Mouse (Mus musculus) heart, embryonic 14.5 days (tissue): ENCODE measurements around the gene Cfap100. TPM values are rescaled to one million over a fixed set of nuclear protein-coding genes. Genes with fewer than 3 reads are reported as not detected.

Experiments used
- ATAC-seq: fragments of 200-750 bp; cut with Nextera tagmentation; 2 replicates; pipeline ENCODE4 v1.8.0; 2017; ENCODE audit warnings: low read depth, moderate TSS enrichment; ENCODE audit not compliant: insufficient number of reproducible peaks, insufficient read depth, low FRiP score
- H3K27ac ChIP-seq, 2 experiments: fragments of 200-500 bp in 1 of 2; fragments of 300-500 bp in 1 of 2; sonication (generic) in 1 of 2; replicated peaks in 1 of 2; 2 replicates each; pipeline ENCODE4 v1.5.1; 2012 to 2014; ENCODE audit warnings: low read depth in 2 of 2, low read length in 2 of 2, control low read depth in 1 of 2, mild to moderate bottlenecking in 1 of 2, mixed read lengths in 1 of 2; ENCODE audit not compliant: control insufficient read depth in 1 of 2, insufficient read depth in 1 of 2
- H3K27me3 ChIP-seq: fragments of 300-500 bp; sonication (generic); 2 replicates; pipeline ENCODE4 v1.6.1; 2014; ENCODE audit warnings: mild to moderate bottlenecking, low read length, control low read depth; ENCODE audit not compliant: control insufficient read depth, insufficient read depth
- H3K36me3 ChIP-seq: fragments of 300-500 bp; sonication (generic); 2 replicates; pipeline ENCODE4 v1.6.1; 2014; ENCODE audit warnings: mild to moderate bottlenecking, control low read depth, low read length, mixed read lengths; ENCODE audit not compliant: control insufficient read depth, insufficient read depth
- H3K4me1 ChIP-seq, 2 experiments: fragments of 200-500 bp in 1 of 2; fragments of 300-500 bp in 1 of 2; sonication (generic) in 1 of 2; 2 replicates each; pipeline ENCODE4 v1.6.1; 2012 to 2014; ENCODE audit warnings: low read length in 2 of 2, control low read depth in 1 of 2, mixed read lengths in 1 of 2; ENCODE audit not compliant: control insufficient read depth in 2 of 2, insufficient read depth in 2 of 2
- H3K4me2 ChIP-seq: fragments of 300-500 bp; sonication (generic); 2 replicates; pipeline ENCODE4 v1.6.1; 2014; ENCODE audit warnings: mild to moderate bottlenecking, low read length
- H3K4me3 ChIP-seq, 2 experiments: fragments of 200-500 bp in 1 of 2; fragments of 300-500 bp in 1 of 2; sonication (generic) in 1 of 2; 2 replicates each; pipeline ENCODE4 v1.5.1; 2012 to 2014; ENCODE audit warnings: low read length in 2 of 2, mild to moderate bottlenecking in 2 of 2, control low read depth in 1 of 2, low read depth in 1 of 2, moderate library complexity in 1 of 2; ENCODE audit not compliant: control insufficient read depth in 1 of 2, insufficient read depth in 1 of 2
- H3K9ac ChIP-seq: fragments of 300-500 bp; sonication (generic); 2 replicates; pipeline ENCODE4 v1.6.1; 2014; ENCODE audit warnings: mild to moderate bottlenecking, low read length
- H3K9me3 ChIP-seq: fragments of 300-500 bp; sonication (generic); 2 replicates; pipeline ENCODE4 v1.6.1; 2016; ENCODE audit warnings: low read length, control low read depth; ENCODE audit not compliant: control insufficient read depth
- WGBS: fragments of 180-500 bp; shearing (Covaris S2); extraction: QIAGEN DNeasy Blood & Tissue Kit; methylation state at CpG from one replicate; pipeline ENCODE4 v1.1.7; 2014; 5-methylcytosine and 5-hydroxymethylcytosine counted together
- polyA plus RNA-seq: library from polyadenylated mRNA; unstranded; fragments of >200 nt; fragmentation: Nextera tagmentation; extraction: Ambion mirVana; gene quantifications from 2 replicates; pipeline ENCODE4 v1.2.1, GENCODE M21; 2014

Cfap100 gene
- polyA plus RNA-seq, 1 experiment from 2014 or later = 0.30 TPM

- no peak overlapping the region for H3K9ac ChIP-seq
- ATAC-seq = no peak
- H3K9me3 ChIP-seq = 0 out of 2 replicates have a peak, but pooled peaks cover 4% of the 10 kb centered on the region
- no peaks in the 10 kb centered on the region for H3K36me3 ChIP-seq
- no peaks in the 10 kb centered on the region for H3K27me3 ChIP-seq
- no peak overlapping the region for H3K4me3 ChIP-seq
- no peak overlapping the region for H3K27ac ChIP-seq
- no peak overlapping the region for H3K4me2 ChIP-seq
- no peaks in the 10 kb centered on the region for H3K4me1 ChIP-seq
- WGBS = 75% methylated on average over 10 of the region's 10 CpGs
These were observed 7.8 kb upstream of the Cfap100 start for GRCm38 (mm10) chr6:90436192-90436907.

DNA sequence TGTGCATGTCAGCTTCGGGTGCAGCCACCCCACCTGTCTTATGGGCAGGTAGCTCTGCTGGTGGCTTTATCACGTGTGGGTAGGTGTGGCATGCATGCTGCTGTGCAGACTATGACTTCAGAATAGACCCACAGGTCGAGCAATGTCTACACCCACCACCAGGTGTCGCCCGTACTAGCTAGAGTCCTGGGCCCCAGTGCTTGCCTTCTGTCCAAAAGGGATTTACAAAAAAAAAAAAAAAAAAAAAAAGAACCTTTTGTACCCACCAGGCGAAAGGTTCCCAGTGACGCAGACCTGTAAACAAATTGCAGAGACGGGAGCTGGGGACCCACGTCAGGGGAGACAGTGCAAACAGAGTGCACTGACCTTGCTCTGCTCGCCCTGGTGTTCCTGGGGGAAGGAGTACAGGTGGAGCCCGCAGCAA lies 6.6 kb upstream of the Cfap100 start:
- H3K27me3 ChIP-seq = no peaks in the 10 kb centered on the region
- H3K4me3 ChIP-seq = no peak overlapping the region
- H3K4me2 ChIP-seq = no peak overlapping the region
- no peak overlapping the region for H3K27ac ChIP-seq
- WGBS = 20% methylated on average over 11 of the region's 11 CpGs
- no peaks in the 10 kb centered on the region for H3K36me3 ChIP-seq
- ATAC-seq = no peak
- no peak overlapping the region for H3K9ac ChIP-seq
- H3K9me3 ChIP-seq = 0 out of 2 replicates have a peak, but pooled peaks cover 4% of the 10 kb centered on the region
- H3K4me1 ChIP-seq = no peaks in the 10 kb centered on the region

GRCm38 (mm10) chr6:90434687-90435086 lies 6.1 kb upstream of the Cfap100 start:
- 74% methylated on average over 3 of the region's 3 CpGs for WGBS
- no peak overlapping the region for H3K27ac ChIP-seq
- 0 out of 2 replicates have a peak, but pooled peaks cover 4% of the 10 kb centered on the region for H3K9me3 ChIP-seq
- H3K4me3 ChIP-seq = no peak overlapping the region
- no peak for ATAC-seq
- no peak overlapping the region for H3K4me2 ChIP-seq
- H3K36me3 ChIP-seq = no peaks in the 10 kb centered on the region
- no peak overlapping the region for H3K9ac ChIP-seq
- no peaks in the 10 kb centered on the region for H3K27me3 ChIP-seq
- no peaks in the 10 kb centered on the region for H3K4me1 ChIP-seq

GRCm38 (mm10) chr6:90431487-90431886 lies 2.9 kb upstream of the Cfap100 start:
- WGBS = 46% methylated on average over 2 of the region's 2 CpGs
- Histone ChIP-seq H3K36me3 (no peaks in the 10 kb centered on the region), H3K27ac (no peak overlapping the region), H3K4me2 (no peak overlapping the region), H3K4me3 (no peak overlapping the region), H3K27me3 (peaks cover 13% of the 10 kb centered on the region), H3K4me1 (peaks cover 5 to 10% of the 10 kb centered on the region in 2 experiments; a peak in 3 of 4 replicates), H3K9ac (no peak overlapping the region), H3K9me3 (no peaks in the 10 kb centered on the region)
- ATAC-seq = no peak

DNA sequence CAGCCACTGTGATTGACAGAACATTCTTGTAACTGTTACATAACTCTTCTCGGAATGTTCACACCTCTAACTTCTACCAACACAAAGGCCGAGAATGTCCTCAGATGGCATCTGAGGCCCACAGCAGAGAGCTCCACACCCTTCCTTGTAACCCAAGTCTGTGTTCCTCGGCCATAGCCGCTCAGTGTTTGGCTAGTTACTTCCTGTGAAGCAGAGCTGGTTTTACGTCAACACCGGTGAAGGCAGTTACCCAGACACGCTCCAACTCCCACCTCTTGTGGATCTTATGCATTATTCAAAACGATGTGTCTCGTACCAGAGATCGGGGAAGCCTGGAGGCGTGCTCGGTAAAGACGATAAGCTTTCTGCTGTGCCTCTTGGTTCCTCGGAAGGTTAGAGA lies 1.3 kb upstream of the Cfap100 start:
- Histone ChIP-seq H3K27ac (no peak overlapping the region), H3K27me3 (peaks cover 13% of the 10 kb centered on the region), H3K4me3 (no peak overlapping the region), H3K9ac (no peak overlapping the region), H3K36me3 (no peaks in the 10 kb centered on the region), H3K9me3 (no peaks in the 10 kb centered on the region), H3K4me2 (no peak overlapping the region), H3K4me1 (peaks cover 5 to 10% of the 10 kb centered on the region in 2 experiments; a peak in 3 of 4 replicates)
- no peak for ATAC-seq
- WGBS = 74% methylated on average over 14 of the region's 14 CpGs

DNA sequence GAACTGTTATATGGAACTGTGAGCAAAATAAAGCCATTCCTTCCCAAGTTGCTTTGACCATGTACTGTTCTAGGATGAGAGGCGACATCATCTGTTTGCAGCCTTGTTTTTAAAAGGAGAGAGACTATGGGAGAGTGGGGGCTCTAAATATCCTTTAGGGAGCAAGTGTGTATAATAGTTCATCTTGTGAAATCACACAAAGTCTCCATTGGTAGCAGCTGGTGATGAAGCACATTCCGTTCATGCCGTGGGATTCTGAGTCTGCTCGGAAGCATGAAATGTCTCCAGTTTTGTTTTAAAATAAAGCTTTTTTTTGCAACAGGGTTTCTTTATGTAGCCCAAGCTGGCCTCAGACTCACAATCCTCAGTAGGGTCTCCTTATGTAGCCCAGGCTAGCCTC lies 2.6 kb downstream of the Cfap100 start:
- Histone ChIP-seq H3K4me2 (no peak overlapping the region), H3K36me3 (no peaks in the 10 kb centered on the region), H3K4me3 (no peak overlapping the region), H3K27me3 (peaks cover 13% of the 10 kb centered on the region), H3K9ac (no peak overlapping the region), H3K9me3 (no peaks in the 10 kb centered on the region), H3K27ac (no peak overlapping the region), H3K4me1 (peaks cover 5 to 12% of the 10 kb centered on the region in 2 experiments; a peak in 3 of 4 replicates)
- ATAC-seq = no peak
- WGBS = 73% methylated on average over 4 of the region's 4 CpGs

DNA sequence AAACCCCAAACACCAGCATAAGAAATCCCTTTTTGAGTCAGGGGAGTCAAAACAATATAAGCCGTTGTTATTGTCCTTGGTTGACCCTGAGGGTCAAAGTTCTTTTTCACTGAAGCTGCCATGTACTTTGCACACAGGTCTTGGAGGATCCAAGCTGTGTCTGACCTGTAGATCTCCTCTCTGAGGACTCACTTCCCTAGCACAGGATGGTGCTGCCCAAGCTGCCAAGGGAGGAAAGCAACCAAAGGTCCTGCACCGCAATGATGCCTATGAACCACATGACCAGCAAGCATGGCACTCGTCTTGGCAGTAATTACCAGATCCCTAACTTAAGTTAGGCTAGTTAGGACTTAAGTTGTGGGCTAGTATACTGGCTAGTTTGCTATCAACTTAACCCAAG lies 3.2 kb downstream of the Cfap100 start:
- Histone ChIP-seq H3K4me1 (peaks cover 5 to 12% of the 10 kb centered on the region in 2 experiments; a peak in 3 of 4 replicates), H3K9me3 (no peaks in the 10 kb centered on the region), H3K36me3 (no peaks in the 10 kb centered on the region), H3K27me3 (peaks cover 13% of the 10 kb centered on the region), H3K4me2 (no peak overlapping the region), H3K4me3 (no peak overlapping the region), H3K27ac (no peak overlapping the region), H3K9ac (no peak overlapping the region)
- ATAC-seq = no peak
- WGBS = 80% methylated on average over 3 of the region's 3 CpGs
